Mouse (Mus musculus): Measurements from ENCODE around the gene Igfbp2. TPM values are rescaled to one million over a fixed set of nuclear protein-coding genes. Genes with fewer than 3 reads are reported as not detected.

The Igfbp2 gene
- polyA plus RNA-seq, 1 experiment from 2014 or later = 148 TPM

- H3K9ac ChIP-seq = no peak overlapping the region
- no peaks in the 10 kb centered on the region for H3K9me3 ChIP-seq
- H3K4me3 ChIP-seq (replicated peaks) = no peak overlapping the region
- H3K27me3 ChIP-seq (replicated peaks) = no peaks in the 10 kb centered on the region
- H3K36me3 ChIP-seq = peaks cover 3% of the 10 kb centered on the region; the same call in 1 of the 2 replicates
- WGBS = 72% methylated on average over 5 of the region's 5 CpGs
- ATAC-seq = no peak
- no peaks in the 10 kb centered on the region for H3K4me1 ChIP-seq (replicated peaks)
- no peak overlapping the region for H3K27ac ChIP-seq
- no peak overlapping the region for H3K4me2 ChIP-seq (replicated peaks)
Observed at GRCm38 (mm10) chr1:72858874-72859273, 34.6 kb downstream of the Igfbp2 start.

GRCm38 (mm10) chr1:72859963-72860362 is 35.7 kb downstream of the Igfbp2 start:
- peaks cover 3% of the 10 kb centered on the region; the same call in 1 of the 2 replicates for H3K36me3 ChIP-seq
- no peak overlapping the region for H3K4me3 ChIP-seq (replicated peaks)
- ATAC-seq = no peak
- H3K27me3 ChIP-seq (replicated peaks) = no peaks in the 10 kb centered on the region
- no peaks in the 10 kb centered on the region for H3K9me3 ChIP-seq
- no peak overlapping the region for H3K27ac ChIP-seq
- H3K9ac ChIP-seq = no peak overlapping the region
- H3K4me1 ChIP-seq (replicated peaks) = no peaks in the 10 kb centered on the region
- H3K4me2 ChIP-seq (replicated peaks) = no peak overlapping the region
- WGBS = 93% methylated on average over 9 of the region's 9 CpGs

DNA sequence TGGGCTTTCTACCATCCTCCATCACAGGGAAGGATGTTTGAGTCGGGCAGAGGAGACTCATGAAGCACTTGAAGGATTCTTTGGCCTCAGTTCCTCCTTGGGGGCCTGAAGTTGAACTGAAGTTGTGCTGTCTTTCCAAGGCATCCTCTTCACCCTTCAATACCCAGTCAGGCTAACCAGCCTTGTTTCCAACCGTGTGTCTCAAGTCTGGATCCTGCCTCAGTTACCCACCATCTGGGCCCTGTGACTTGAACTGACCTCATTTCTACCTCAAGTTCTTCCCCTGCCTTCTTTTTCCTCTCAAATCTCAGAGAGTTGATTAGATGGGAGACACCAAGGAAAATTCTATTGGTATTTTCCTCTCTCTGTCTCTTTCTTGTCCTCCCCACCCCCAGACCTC is 36.2 kb downstream of the Igfbp2 start:
- 85% methylated on average over 2 of the region's 2 CpGs for WGBS
- no peaks in the 10 kb centered on the region for H3K9me3 ChIP-seq

DNA sequence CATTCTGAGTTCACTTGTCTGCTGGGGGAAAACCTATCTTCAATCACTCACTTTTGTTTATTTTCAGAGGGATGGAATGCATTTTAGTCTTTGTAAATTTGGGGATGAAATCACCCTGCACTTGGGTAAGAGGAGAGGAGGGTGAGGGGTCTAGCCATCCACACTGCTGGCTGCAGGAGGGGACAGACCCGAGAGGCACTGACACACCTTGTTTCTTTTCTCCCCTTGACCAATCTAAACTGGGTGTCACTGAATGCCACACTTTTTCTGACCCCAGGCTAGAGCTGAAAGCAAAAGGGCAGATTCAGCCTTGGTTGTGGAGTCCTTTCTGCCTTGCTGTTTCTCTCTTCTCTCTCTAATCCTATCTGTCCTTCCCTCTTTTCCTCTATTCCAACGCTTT is 37.4 kb downstream of the Igfbp2 start:
- ATAC-seq = no peak
- peaks cover 3% of the 10 kb centered on the region; the same call in 1 of the 2 replicates for H3K36me3 ChIP-seq
- 60% methylated on average over 2 of the region's 2 CpGs for WGBS

More for the DNA sequence above, 36.2 kb downstream of the Igfbp2 start:
- no peak overlapping the region for H3K4me3 ChIP-seq (replicated peaks)
- H3K9ac ChIP-seq = no peak overlapping the region
- peaks cover 3% of the 10 kb centered on the region; the same call in 1 of the 2 replicates for H3K36me3 ChIP-seq
- H3K27ac ChIP-seq = no peak overlapping the region
- H3K4me1 ChIP-seq (replicated peaks) = no peaks in the 10 kb centered on the region
- H3K27me3 ChIP-seq (replicated peaks) = no peaks in the 10 kb centered on the region
- no peak overlapping the region for H3K4me2 ChIP-seq (replicated peaks)
- ATAC-seq = no peak

GRCm38 (mm10) chr1:72862248-72862647 is 37.9 kb downstream of the Igfbp2 start:
- no peak for ATAC-seq
- Histone ChIP-seq H3K4me3 (replicated peaks) (no peak overlapping the region), H3K27me3 (replicated peaks) (no peaks in the 10 kb centered on the region), H3K4me1 (replicated peaks) (0 out of 2 replicates have a peak, but pooled peaks cover under 1% of the 10 kb centered on the region), H3K9ac (no peak overlapping the region), H3K27ac (no peak overlapping the region), H3K36me3 (peaks cover 3% of the 10 kb centered on the region; the same call in 1 of the 2 replicates), H3K4me2 (replicated peaks) (no peak overlapping the region), H3K9me3 (no peaks in the 10 kb centered on the region)
- WGBS = 86% methylated on average over 21 of the region's 21 CpGs

More for the DNA sequence above, 37.4 kb downstream of the Igfbp2 start:
- Histone ChIP-seq H3K27ac (no peak overlapping the region), H3K4me3 (replicated peaks) (no peak overlapping the region), H3K4me2 (replicated peaks) (no peak overlapping the region), H3K4me1 (replicated peaks) (no peaks in the 10 kb centered on the region), H3K9ac (no peak overlapping the region), H3K9me3 (no peaks in the 10 kb centered on the region), H3K27me3 (replicated peaks) (no peaks in the 10 kb centered on the region)

GRCm38 (mm10) chr1:72863692-72864091 is 39.4 kb downstream of the Igfbp2 start:
- WGBS = 89% methylated on average over 8 of the region's 8 CpGs
- Histone ChIP-seq H3K27me3 (replicated peaks) (no peaks in the 10 kb centered on the region), H3K36me3 (peaks cover 3% of the 10 kb centered on the region; the same call in 1 of the 2 replicates), H3K4me1 (replicated peaks) (peaks cover 7% of the 10 kb centered on the region), H3K9ac (no peak overlapping the region), H3K27ac (no peak overlapping the region), H3K4me3 (replicated peaks) (no peak overlapping the region), H3K4me2 (replicated peaks) (no peak overlapping the region), H3K9me3 (no peaks in the 10 kb centered on the region)
- no peak for ATAC-seq

DNA sequence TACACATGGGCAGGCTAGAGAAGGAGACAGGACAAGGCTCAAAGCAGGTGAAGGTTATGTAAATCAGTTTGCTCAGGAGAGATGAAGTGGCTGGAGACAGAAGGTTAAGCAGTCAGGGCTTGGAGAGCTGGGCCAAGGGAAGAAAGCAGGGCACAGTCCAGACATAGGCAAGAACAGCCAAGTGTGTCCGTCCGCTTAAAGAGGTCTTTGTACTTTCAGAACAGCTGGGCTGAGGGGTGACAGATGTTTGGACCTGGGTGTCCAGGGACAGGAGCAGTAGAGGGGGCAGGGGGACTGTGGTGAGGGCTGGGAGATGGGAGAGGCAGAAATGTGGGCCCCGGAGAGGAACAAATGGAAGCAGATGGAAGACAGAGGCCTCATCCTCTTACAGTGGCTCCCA is 40.0 kb downstream of the Igfbp2 start:
- 65% methylated on average over 3 of the region's 3 CpGs for WGBS
- peaks cover 7% of the 10 kb centered on the region for H3K4me1 ChIP-seq (replicated peaks)
- no peaks in the 10 kb centered on the region for H3K9me3 ChIP-seq
- no peak overlapping the region for H3K27ac ChIP-seq
- no peak overlapping the region for H3K4me3 ChIP-seq (replicated peaks)
- no peaks in the 10 kb centered on the region for H3K27me3 ChIP-seq (replicated peaks)
- H3K36me3 ChIP-seq = peaks cover 3% of the 10 kb centered on the region; the same call in 1 of the 2 replicates
- no peak overlapping the region for H3K9ac ChIP-seq
- no peak overlapping the region for H3K4me2 ChIP-seq (replicated peaks)
- ATAC-seq = no peak

DNA sequence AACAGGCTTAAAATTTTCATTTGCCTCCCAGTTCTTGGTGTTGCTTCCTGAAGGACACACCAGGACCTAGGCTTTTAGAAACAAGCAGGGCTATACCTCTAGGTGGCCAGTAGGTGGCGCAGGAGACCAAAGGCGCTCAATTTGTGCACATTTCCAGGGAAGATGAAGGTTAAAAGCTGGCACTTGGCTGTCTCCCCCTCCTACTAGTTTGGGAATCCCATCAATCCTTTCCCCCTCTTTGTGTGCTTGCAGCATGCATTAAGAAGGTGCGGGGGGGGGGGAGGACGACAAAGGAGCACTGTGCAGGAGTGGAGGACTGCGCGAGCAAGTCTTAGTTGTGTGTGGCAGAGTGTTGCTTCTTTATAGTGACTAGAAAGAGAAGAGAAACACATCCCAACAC is 41.6 kb downstream of the Igfbp2 start:
- H3K4me2 ChIP-seq (replicated peaks) = no peak overlapping the region
- ATAC-seq = no peak
- H3K9ac ChIP-seq = no peak overlapping the region
- H3K36me3 ChIP-seq = no peaks in the 10 kb centered on the region
- H3K9me3 ChIP-seq = no peaks in the 10 kb centered on the region
- no peak overlapping the region for H3K27ac ChIP-seq
- peaks cover 16% of the 10 kb centered on the region for H3K4me1 ChIP-seq (replicated peaks)
- no peak overlapping the region for H3K4me3 ChIP-seq (replicated peaks)
- 27% methylated on average over 6 of the region's 6 CpGs for WGBS
- H3K27me3 ChIP-seq (replicated peaks) = no peaks in the 10 kb centered on the region

GRCm38 (mm10) chr1:72866417-72866816 is 42.1 kb downstream of the Igfbp2 start:
- Histone ChIP-seq H3K9ac (no peak overlapping the region), H3K36me3 (no peaks in the 10 kb centered on the region), H3K4me1 (replicated peaks) (peaks cover 17% of the 10 kb centered on the region), H3K4me2 (replicated peaks) (no peak overlapping the region), H3K9me3 (no peaks in the 10 kb centered on the region), H3K27ac (no peak overlapping the region), H3K4me3 (replicated peaks) (no peak overlapping the region), H3K27me3 (replicated peaks) (no peaks in the 10 kb centered on the region)
- ATAC-seq = no peak
- WGBS = 61% methylated on average over 5 of the region's 5 CpGs

DNA sequence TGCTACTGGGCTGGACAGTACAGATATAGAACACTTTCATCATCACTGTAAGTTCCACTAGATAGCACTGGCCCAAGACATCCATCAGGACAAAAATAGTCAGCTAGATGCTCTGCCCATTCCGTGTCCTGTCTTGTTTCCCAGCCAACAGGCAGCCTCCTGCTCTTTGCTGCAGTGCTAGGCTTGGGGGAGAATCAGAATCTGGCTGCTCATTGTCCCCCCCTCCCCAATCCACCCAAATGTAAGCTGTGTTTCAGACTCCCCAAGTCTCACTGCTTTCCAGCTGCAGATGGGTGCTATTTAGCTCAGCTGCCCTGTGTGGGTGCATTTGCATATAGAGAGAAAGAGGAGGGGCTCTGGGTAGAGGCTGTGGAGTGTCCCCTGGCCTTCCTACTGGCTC is 43.0 kb downstream of the Igfbp2 start:
- no peak overlapping the region for H3K4me2 ChIP-seq (replicated peaks)
- no peak for ATAC-seq
- H3K4me3 ChIP-seq (replicated peaks) = no peak overlapping the region
- H3K36me3 ChIP-seq = no peaks in the 10 kb centered on the region
- H3K27ac ChIP-seq = no peak overlapping the region
- H3K4me1 ChIP-seq (replicated peaks) = peaks cover 23% of the 10 kb centered on the region
- H3K9me3 ChIP-seq = no peaks in the 10 kb centered on the region
- 61% methylated on average over 1 of the region's 1 CpGs for WGBS
- H3K9ac ChIP-seq = no peak overlapping the region
- H3K27me3 ChIP-seq (replicated peaks) = no peaks in the 10 kb centered on the region; the same call in 1 of the 2 replicates

GRCm38 (mm10) chr1:72868429-72869215 is 44.3 kb downstream of the Igfbp2 start:
- H3K4me2 ChIP-seq (replicated peaks) = no peak overlapping the region; the same call in 1 of the 2 replicates
- no peak overlapping the region for H3K27ac ChIP-seq
- ATAC-seq = no peak
- peaks cover 27% of the 10 kb centered on the region for H3K4me1 ChIP-seq (replicated peaks)
- 71% methylated on average over 10 of the region's 10 CpGs for WGBS
- no peaks in the 10 kb centered on the region for H3K36me3 ChIP-seq
- H3K4me3 ChIP-seq (replicated peaks) = no peak overlapping the region
- H3K9me3 ChIP-seq = no peaks in the 10 kb centered on the region
- no peak overlapping the region for H3K9ac ChIP-seq
- H3K27me3 ChIP-seq (replicated peaks) = no peaks in the 10 kb centered on the region; the same call in 1 of the 2 replicates

- no peak overlapping the region for H3K27ac ChIP-seq
- H3K9me3 ChIP-seq = no peaks in the 10 kb centered on the region
- peaks cover 30% of the 10 kb centered on the region for H3K4me1 ChIP-seq (replicated peaks)
- H3K4me2 ChIP-seq (replicated peaks) = no peak overlapping the region; the same call in 1 of the 2 replicates
- no peaks in the 10 kb centered on the region for H3K36me3 ChIP-seq
- ATAC-seq = no peak
- no peak overlapping the region for H3K4me3 ChIP-seq (replicated peaks)
- no peak overlapping the region for H3K9ac ChIP-seq
- H3K27me3 ChIP-seq (replicated peaks) = no peaks in the 10 kb centered on the region; the same call in 1 of the 2 replicates
Observed at GRCm38 (mm10) chr1:72869275-72869674, 45.0 kb downstream of the Igfbp2 start.
